22 mouse cellular contexts compared by ENCODE assay signal in genomic region chr5:62751692-62752091, GRCm38 (mm10). TPM values are rescaled to one million over a fixed set of nuclear protein-coding genes. Genes with fewer than 3 reads are reported as not detected.
A peak's percentile ranks its signal among the peaks of the same experiment; 100 is the strongest.
DNase-seq lines count a peak whose midpoint lies in the region; ATAC-seq lines count a peak whose summit lies in the region.
"Had no signal": no experiment of that assay in that cellular context is flagged by ENCODE, and none has a peak within 500 bp of the region (broad histone marks: within the 10 kb centered on the region; RNA-seq: fewer than 3 reads in every experiment).

No protein-coding gene starts in this region.

- H3K27me3 ChIP-seq in liver, embryonic 11.5 days (replicated peaks; ENCODE audit: control insufficient read depth, insufficient read depth, low read length): no peaks in the 10 kb centered on the region
- H3K27me3 ChIP-seq: hindbrain, embryonic 12.5 days; limb, embryonic 15.5 days; midbrain, embryonic 13.5 days; neural tube, embryonic 15.5 days had no signal

- WGBS in liver, embryonic 11.5 days: 35% methylated on average over 2 of the region's 2 CpGs

- H3K9ac ChIP-seq in liver, embryonic 11.5 days (ENCODE audit: low read depth, low read length): no peak overlapping the region
- H3K9ac ChIP-seq: forebrain, postnatal 0 days; hindbrain, embryonic 12.5 days; limb, embryonic 15.5 days; liver, postnatal 0 days; midbrain, embryonic 13.5 days; neural tube, embryonic 15.5 days had no signal

- H3K4me1 ChIP-seq in liver, embryonic 11.5 days (replicated peaks; ENCODE audit: control insufficient read depth, insufficient read depth, low read length): peaks cover 4% of the 10 kb centered on the region; the same call in 1 of the 2 replicates
- H3K4me1 ChIP-seq: heart, embryonic 10.5 days; hindbrain, embryonic 12.5 days; limb, embryonic 15.5 days; midbrain, embryonic 13.5 days; neural tube, embryonic 15.5 days had no signal

- no peaks in the 10 kb centered on the region for H3K9me3 ChIP-seq in liver, embryonic 11.5 days (ENCODE audit: control insufficient read depth, low read length)
- H3K9me3 ChIP-seq: heart, embryonic 10.5 days; hindbrain, embryonic 12.5 days; limb, embryonic 15.5 days; midbrain, embryonic 13.5 days; neural tube, embryonic 15.5 days had no signal

- H3K4me3 ChIP-seq in liver, embryonic 11.5 days (ENCODE audit: low read depth, low read length): no peak overlapping the region
- H3K4me3 ChIP-seq: heart, embryonic 10.5 days; hindbrain, embryonic 12.5 days; limb, embryonic 15.5 days; midbrain, embryonic 13.5 days; myocyte; neural tube, embryonic 15.5 days had no signal

- DNase-seq in liver, embryonic 11.5 days (ENCODE audit: low spot score): no peak
- DNase-seq in liver: no peak
- peak; percentile 31 for DNase-seq in 416B (ENCODE audit: low read depth)
- DNase-seq in cerebellum, adult 9-11 months: no peak
- no peak for DNase-seq in MN1 (ENCODE audit: low spot score)
- DNase-seq: adrenal gland, postnatal 10 days; cerebellum, postnatal 10 days; embryo, embryonic 11 days; forebrain, postnatal 0 days; liver, postnatal 0 days; lung, postnatal 36 days; spleen, adult 18-20 months had no signal

- H3K4me2 ChIP-seq in liver, embryonic 11.5 days: no peak overlapping the region
- H3K4me2 ChIP-seq: hindbrain, embryonic 12.5 days; limb, embryonic 15.5 days; midbrain, embryonic 13.5 days; neural tube, embryonic 15.5 days had no signal

- no peaks in the 10 kb centered on the region for H3K36me3 ChIP-seq in liver, embryonic 11.5 days (ENCODE audit: control insufficient read depth, insufficient read depth, low read length)
- H3K36me3 ChIP-seq: heart, embryonic 10.5 days; hindbrain, embryonic 12.5 days; limb, embryonic 15.5 days; midbrain, embryonic 13.5 days; neural tube, embryonic 15.5 days had no signal

- ATAC-seq in liver, embryonic 11.5 days (replicated peaks; ENCODE audit: low FRiP score): 0 out of 2 replicates have a peak, but pooled peaks have one; percentile 12
- ATAC-seq in common myeloid progenitor, adult 5-6 weeks (replicated peaks; ENCODE audit: low read depth, poor library complexity, severe bottlenecking): peak; percentile 68
- ATAC-seq in megakaryocyte progenitor cell, adult 5-6 weeks (replicated peaks; ENCODE audit: poor library complexity): peak; percentile 60
- no peak for ATAC-seq in frontal cortex, adult (ENCODE audit: low TSS enrichment)
- ATAC-seq: forebrain, postnatal 0 days; intestine, embryonic 16.5 days; liver, postnatal 0 days; midbrain, embryonic 13.5 days had no signal

- H3K27ac ChIP-seq in liver, embryonic 11.5 days (ENCODE audit: low read depth, low read length): no peak overlapping the region
- H3K27ac ChIP-seq: heart, embryonic 10.5 days; hindbrain, embryonic 12.5 days; limb, embryonic 15.5 days; midbrain, embryonic 13.5 days; neural tube, embryonic 15.5 days had no signal

RNA-seq across cellular contexts. Expression of gene Arap2, which starts 14.3 kb away (rescaled TPM):
- polyA plus RNA-seq in liver, embryonic 11.5 days (2014; fragmentation: Nextera tagmentation; extraction: Ambion mirVana): 2.4 and 2.7 TPM in 2 replicates
- total RNA-seq in common myeloid progenitor, adult 5-6 weeks (2017): 34.7 and 41.4 TPM in 2 replicates
- total RNA-seq in megakaryocyte progenitor cell, adult 5-6 weeks (2015): 37.3 and 45.4 TPM in 2 replicates
- total RNA-seq in megakaryocyte progenitor cell, adult 5-6 weeks (2017): 29.0 and 36.1 TPM in 2 replicates
